Mouse (Mus musculus) limb, embryonic 14.5 days (tissue): ENCODE measurements around the gene Pdlim5. TPM values are rescaled to one million over a fixed set of nuclear protein-coding genes. Genes with fewer than 3 reads are reported as not detected.
"Not testable (repeated sequence)": the region's sequence is repeated elsewhere in the genome, so short reads cannot be mapped to it uniquely, and the experiment has no call there.

Experiments
- ATAC-seq: fragments of 200-750 bp; cut with Nextera tagmentation; 2 replicates; pipeline ENCODE4 v1.8.0; 2017; ENCODE audit warnings: low read depth, moderate number of reproducible peaks, moderate TSS enrichment; ENCODE audit not compliant: low FRiP score
- DNase-seq: peaks from one replicate; pipeline ENCODE4 v3.0.0-alpha.2; 2015; ENCODE audit warnings: low spot score
- H3K27ac ChIP-seq: fragments of 300-500 bp; sonication (generic); replicated peaks from 2 replicates; pipeline ENCODE4 v1.5.1; 2014; ENCODE audit warnings: low read depth, mild to moderate bottlenecking, low read length, moderate library complexity, mixed read lengths
- H3K27me3 ChIP-seq: fragments of 300-500 bp; sonication (generic); 2 replicates; pipeline ENCODE4 v1.6.1; 2014; ENCODE audit warnings: low read length, mixed read lengths; ENCODE audit not compliant: control insufficient read depth, insufficient read depth
- H3K36me3 ChIP-seq: fragments of 300-500 bp; sonication (generic); 2 replicates; pipeline ENCODE4 v1.6.1; 2014; ENCODE audit warnings: mild to moderate bottlenecking, low read length, moderate library complexity, mixed read lengths; ENCODE audit not compliant: control insufficient read depth, insufficient read depth
- H3K4me1 ChIP-seq: fragments of 300-500 bp; sonication (generic); 2 replicates; pipeline ENCODE4 v1.6.1; 2014; ENCODE audit warnings: antibody characterized with exemption, low read length, mixed read lengths; ENCODE audit not compliant: control insufficient read depth, insufficient read depth
- H3K4me2 ChIP-seq: fragments of 300-500 bp; sonication (generic); replicated peaks from 2 replicates; pipeline ENCODE4 v1.6.1; 2014; ENCODE audit warnings: low read depth, mild to moderate bottlenecking, low read length, moderate library complexity; ENCODE audit not compliant: severe bottlenecking
- H3K4me3 ChIP-seq: fragments of 300-500 bp; sonication (generic); replicated peaks from 2 replicates; pipeline ENCODE4 v1.5.1; 2014; ENCODE audit warnings: low read length
- H3K9ac ChIP-seq: fragments of 300-500 bp; sonication (generic); 2 replicates; pipeline ENCODE4 v1.6.1; 2014; ENCODE audit warnings: mild to moderate bottlenecking, low read depth, low read length, moderate library complexity; ENCODE audit not compliant: severe bottlenecking
- H3K9me3 ChIP-seq: fragments of 300-500 bp; sonication (generic); 2 replicates; pipeline ENCODE4 v1.6.1; 2016; ENCODE audit warnings: low read length; ENCODE audit not compliant: control insufficient read depth
- POLR2A ChIP-seq: fragments of 200-500 bp; IDR thresholded peaks from 2 replicates; pipeline ENCODE4 v1.8.0; 2012; ENCODE audit warnings: inconsistent platforms, mild to moderate bottlenecking, moderate library complexity, borderline replicate concordance; ENCODE audit not compliant: insufficient read depth, insufficient read length; ENCODE audit errors: extremely low read depth
- WGBS: fragments of 180-500 bp; shearing (Covaris S2); extraction: QIAGEN DNeasy Blood & Tissue Kit; methylation state at CpG from one replicate; pipeline ENCODE4 v1.1.7; 2014; 5-methylcytosine and 5-hydroxymethylcytosine counted together
- polyA plus RNA-seq, 2 experiments: library from polyadenylated mRNA; depleted of rRNA in 1 of 2; stranded (reverse) in 1 of 2; unstranded in 1 of 2; fragments of >200 nt; fragmentation: Nextera tagmentation in 1 of 2; extraction: Ambion mirVana in 1 of 2; gene quantifications; 2 replicates each; pipeline versions ENCODE4 v1.2.1 to v1.2.3; 2012 to 2014

The Pdlim5 gene
- polyA plus RNA-seq, 2 experiments = 37.9 TPM

- DNase-seq (peak; percentile 38), ATAC-seq (0 out of 2 replicates have a peak, but pooled peaks have one; percentile 8)
- 46% methylated on average over 4 of the region's 4 CpGs for WGBS
- no peaks in the 10 kb centered on the region for H3K9me3 ChIP-seq
- no peak overlapping the region for H3K9ac ChIP-seq
- 0 out of 2 replicates have a peak, but pooled peaks cover 4% of the 10 kb centered on the region for H3K4me1 ChIP-seq
- no peak for TF ChIP-seq POLR2A
- peaks cover 3% of the 10 kb centered on the region; the same call in 1 of the 2 replicates for H3K27me3 ChIP-seq
- H3K27ac ChIP-seq = no peak overlapping the region
- H3K36me3 ChIP-seq = no peaks in the 10 kb centered on the region
- H3K4me3 ChIP-seq = no peak overlapping the region
- no peak overlapping the region for H3K4me2 ChIP-seq
Observed at GRCm38 (mm10) chr3:142440191-142440590, 44.7 kb upstream of the Pdlim5 start.

DNA sequence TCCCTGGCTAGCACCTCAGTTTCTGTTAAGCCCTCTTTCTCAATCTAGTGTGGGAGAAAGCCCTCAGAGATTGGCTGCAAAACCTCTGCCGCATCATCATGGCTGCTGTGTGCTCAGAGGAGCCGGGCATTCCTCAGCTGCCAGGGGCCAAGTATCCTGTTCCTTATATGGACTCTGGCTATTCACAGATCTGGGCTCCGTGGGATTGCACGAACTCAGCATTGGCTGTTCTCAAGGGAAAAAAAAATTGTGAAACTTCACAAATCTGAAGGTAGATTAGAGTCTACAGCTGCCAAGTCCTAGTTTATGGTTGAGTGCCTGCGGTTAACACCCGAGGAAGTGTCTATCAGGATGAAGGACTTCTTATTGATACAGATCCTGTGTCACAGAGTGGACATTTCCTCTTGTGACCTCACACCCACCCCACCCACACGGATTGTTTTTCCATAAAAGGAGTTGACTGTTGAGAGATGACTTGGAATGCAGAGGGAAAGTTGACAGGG, 44.1 kb upstream of the Pdlim5 start:
- DNase-seq = no peak

DNA sequence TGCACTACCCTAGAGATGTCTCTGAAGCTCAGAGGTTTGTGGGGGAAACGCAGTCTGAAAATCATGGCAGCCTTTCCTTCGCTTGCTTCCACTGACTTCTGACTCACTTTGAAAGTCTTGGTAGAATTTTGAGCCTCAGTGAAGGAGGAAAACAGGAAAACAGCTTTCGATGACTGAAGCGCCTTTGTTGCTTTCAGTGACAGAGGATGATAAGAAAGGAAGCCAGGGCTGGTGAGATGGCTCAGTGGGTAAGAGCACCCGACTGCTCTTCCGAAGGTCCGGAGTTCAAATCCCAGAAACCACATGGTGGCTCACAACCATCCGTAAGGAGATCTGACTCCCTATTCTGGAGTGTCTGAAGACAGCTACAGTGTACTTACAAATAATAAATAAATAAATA, 43.1 kb upstream of the Pdlim5 start:
- not testable (repeated sequence) for H3K4me2 ChIP-seq, H3K4me3 ChIP-seq, H3K9me3 ChIP-seq, H3K27me3 ChIP-seq, H3K9ac ChIP-seq, H3K4me1 ChIP-seq, H3K27ac ChIP-seq, H3K36me3 ChIP-seq, DNase-seq, ATAC-seq
- WGBS = 95% methylated on average over 8 of the region's 8 CpGs

More for the DNA sequence above, 44.1 kb upstream of the Pdlim5 start:
- Histone ChIP-seq H3K27ac (no peak overlapping the region), H3K4me2 (no peak overlapping the region), H3K36me3 (no peaks in the 10 kb centered on the region), H3K4me3 (no peak overlapping the region), H3K4me1 (0 out of 2 replicates have a peak, but pooled peaks cover 4% of the 10 kb centered on the region), H3K27me3 (peaks cover 3% of the 10 kb centered on the region; the same call in 1 of the 2 replicates), H3K9ac (no peak overlapping the region), H3K9me3 (no peaks in the 10 kb centered on the region)
- WGBS = 39% methylated on average over 7 of the region's 7 CpGs
- ATAC-seq = no peak
- no peak for TF ChIP-seq POLR2A

- Histone ChIP-seq H3K36me3 (no peaks in the 10 kb centered on the region), H3K27me3 (peaks cover 3% of the 10 kb centered on the region; the same call in 1 of the 2 replicates), H3K9me3 (no peaks in the 10 kb centered on the region), H3K27ac (no peak overlapping the region), H3K9ac (no peak overlapping the region), H3K4me2 (no peak overlapping the region), H3K4me1 (0 out of 2 replicates have a peak, but pooled peaks cover 4% of the 10 kb centered on the region), H3K4me3 (no peak overlapping the region)
- ATAC-seq (no peak), DNase-seq (no peak)
- TF ChIP-seq POLR2A = no peak
- WGBS = 26% methylated on average over 6 of the region's 6 CpGs
Observed at GRCm38 (mm10) chr3:142436824-142437223, 41.3 kb upstream of the Pdlim5 start.

DNA sequence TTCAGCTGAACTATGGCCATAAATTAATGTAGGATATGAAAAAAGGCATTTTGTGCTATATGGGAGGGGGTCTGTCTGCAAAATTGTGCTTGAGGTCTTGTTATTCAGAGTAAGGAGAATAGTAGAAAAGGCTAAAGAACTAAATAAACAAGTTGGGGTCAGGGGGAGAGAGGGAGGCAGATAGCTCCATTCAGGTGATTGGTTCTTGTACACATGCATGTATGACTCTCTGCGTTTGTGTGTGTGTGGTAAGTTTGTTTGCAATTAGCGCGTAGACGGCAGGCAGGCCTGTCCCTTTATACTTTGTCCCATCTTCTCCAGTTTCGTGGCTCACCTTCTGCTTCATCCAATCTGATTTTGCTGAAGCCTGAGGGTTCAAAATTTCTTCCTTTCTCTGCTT, 40.7 kb upstream of the Pdlim5 start:
- ATAC-seq = no peak
- 46% methylated on average over 5 of the region's 5 CpGs for WGBS
- Histone ChIP-seq H3K27ac (no peak overlapping the region), H3K4me2 (no peak overlapping the region), H3K4me3 (no peak overlapping the region), H3K9ac (no peak overlapping the region), H3K9me3 (no peaks in the 10 kb centered on the region), H3K27me3 (peaks cover 3% of the 10 kb centered on the region; the same call in 1 of the 2 replicates), H3K36me3 (no peaks in the 10 kb centered on the region), H3K4me1 (0 out of 2 replicates have a peak, but pooled peaks cover 4% of the 10 kb centered on the region)
- TF ChIP-seq POLR2A = no peak
- DNase-seq = no peak
